Mouse (Mus musculus) urinary bladder, postnatal 14 days (tissue): ENCODE results near the gene Tmem216.
"Not testable (repeated sequence)": the region's sequence is repeated elsewhere in the genome, so short reads cannot be mapped to it uniquely, and the experiment has no call there.

ENCODE experiments used
- DNase-seq: peaks from one replicate; pipeline ENCODE4 v3.0.0; 2021; ENCODE audit warnings: low spot score

Tmem216 gene

DNA sequence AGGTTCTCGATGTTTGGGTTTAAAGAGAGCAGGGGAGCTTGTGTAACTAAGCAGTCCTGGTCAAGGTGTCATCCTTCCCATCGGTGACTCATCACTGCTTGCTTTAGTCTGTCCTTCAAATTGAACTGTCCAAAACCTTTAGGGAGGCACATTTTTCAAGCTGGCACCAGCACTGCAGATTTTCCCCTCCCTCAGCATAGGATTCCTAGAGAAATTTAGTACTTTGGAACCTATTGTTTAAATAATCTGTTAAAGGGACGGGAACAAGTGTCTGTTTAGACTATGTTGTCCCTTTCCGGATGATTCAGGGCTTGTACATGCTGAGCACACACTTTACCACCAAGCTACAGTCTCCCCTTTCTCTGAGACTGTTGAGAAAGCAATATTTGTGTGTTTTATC lies 9.2 kb upstream of the Tmem216 start:
- no peak for DNase-seq

DNA sequence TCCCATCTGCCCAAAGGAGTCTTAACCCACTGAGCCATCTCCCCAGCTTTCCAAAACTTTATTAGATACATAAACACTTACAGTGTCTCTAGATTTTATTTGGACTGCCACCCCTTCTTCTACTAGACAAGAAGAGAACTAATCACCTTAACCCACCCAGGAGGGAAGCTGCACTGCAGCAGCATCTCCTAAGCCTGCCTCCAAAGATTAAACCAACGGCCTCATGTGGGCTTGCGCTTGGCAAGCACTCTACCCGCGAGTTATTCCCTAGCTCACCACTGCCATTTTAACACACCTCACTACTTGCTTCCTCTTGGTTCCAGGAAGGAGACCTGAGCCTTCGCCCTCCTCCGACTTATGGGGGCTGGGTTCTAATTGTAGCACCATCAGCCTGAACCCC lies 8.2 kb upstream of the Tmem216 start:
- no peak for DNase-seq

- no peak for DNase-seq
Measured at GRCm38 (mm10) chr19:10562351-10562750, 6.3 kb upstream of the Tmem216 start.

DNA sequence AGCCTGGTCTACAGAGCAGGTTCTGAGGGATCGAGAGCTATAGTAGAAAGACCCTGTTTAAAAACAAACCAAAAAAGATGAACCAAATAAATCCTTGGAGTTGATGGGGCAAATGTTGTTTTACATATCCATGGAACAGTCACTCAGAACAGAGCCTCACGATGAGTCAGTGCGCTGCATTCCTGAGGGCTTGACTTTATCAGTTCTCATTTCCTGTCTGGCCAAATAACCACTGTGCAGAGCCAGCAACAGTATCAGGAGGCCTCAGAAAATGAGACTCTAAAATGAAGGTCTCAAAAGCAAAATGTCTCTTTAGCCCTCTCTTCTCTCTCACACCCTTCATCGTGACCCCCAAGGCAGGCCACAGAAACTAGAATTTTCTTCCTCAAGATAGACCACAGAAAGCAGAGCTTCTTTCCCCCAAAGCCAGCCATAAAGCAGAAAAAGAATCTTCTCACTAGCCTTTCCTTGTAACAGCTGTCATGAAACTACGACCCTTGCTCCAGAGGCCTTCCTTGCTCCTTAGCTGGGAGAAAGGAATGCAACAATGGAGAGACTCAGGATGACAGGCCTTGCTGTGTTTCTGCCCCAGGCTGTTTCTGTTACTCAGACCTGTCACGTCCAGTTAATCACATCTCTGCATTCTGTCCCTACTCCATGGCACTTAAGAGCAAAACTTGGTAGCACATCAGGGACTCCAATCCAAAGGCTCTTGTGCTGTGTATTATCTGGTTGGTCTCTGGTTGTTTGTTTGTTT lies 5.7 kb upstream of the Tmem216 start:
- peak; percentile 46 for DNase-seq

DNA sequence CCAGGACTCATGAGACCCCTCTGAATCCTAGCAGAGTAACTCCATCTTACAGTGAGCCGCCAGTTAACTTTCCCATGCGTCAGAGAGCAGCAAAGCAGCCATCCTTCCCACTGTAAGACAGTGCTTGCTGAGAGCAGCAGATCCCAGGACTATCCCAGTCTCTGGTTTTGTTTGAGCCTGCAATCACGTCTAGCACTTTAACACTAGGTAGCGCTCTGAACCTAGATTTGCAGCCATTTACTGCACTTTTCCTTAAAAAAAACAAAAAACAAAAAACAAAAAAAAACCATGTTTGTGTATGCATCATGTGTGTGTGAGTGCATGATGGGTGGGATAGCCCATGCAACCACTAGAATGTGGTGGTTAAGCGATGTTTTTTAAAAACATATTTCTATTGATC lies 4.1 kb upstream of the Tmem216 start:
- DNase-seq = no peak

- not testable (repeated sequence) for DNase-seq
Measured at GRCm38 (mm10) chr19:10557837-10558375, 1.9 kb upstream of the Tmem216 start.

GRCm38 (mm10) chr19:10557430-10557829 lies 1.4 kb upstream of the Tmem216 start:
- no peak for DNase-seq

GRCm38 (mm10) chr19:10557001-10557400 lies 963 bp upstream of the Tmem216 start:
- no peak for DNase-seq

DNA sequence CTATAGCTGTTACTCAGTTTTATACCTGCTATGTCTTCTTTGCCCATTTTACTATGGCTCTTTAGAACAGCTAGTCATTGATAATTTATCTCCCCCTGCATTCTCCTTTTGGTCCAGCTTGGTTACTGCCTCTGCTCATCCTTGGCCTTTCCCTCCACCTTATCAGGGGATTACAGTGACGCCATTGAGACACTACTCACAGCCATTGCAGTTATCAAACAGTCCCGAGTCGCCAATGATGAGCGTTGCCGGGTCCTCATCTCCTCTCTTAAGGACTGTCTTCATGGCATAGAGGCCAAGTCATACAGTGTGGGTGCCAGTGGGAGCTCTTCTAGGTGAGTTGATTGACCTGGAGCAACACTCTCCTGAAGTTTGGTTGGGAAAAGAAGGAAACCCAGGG lies 16.6 kb downstream of the Tmem216 start:
- DNase-seq = no peak

DNA sequence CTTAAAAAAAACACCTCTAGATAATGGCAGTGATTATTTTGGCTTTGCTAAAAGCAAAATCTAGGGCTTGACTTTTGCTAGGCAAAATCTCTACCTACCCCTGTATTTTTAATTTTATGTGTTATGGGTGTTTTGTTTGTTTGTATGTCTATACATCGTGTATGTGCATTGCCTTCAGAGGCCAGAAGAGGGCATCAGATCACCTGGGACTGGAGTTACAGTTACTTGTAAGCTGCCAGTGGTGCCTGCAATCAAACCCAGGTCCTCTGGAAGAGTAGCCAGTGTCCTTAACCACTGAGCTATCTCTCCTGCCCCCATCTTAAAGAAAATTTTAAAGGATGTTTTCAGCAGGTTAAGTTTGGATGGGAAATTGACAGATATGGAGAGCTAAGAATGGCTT lies 26.0 kb downstream of the Tmem216 start:
- no peak for DNase-seq

DNA sequence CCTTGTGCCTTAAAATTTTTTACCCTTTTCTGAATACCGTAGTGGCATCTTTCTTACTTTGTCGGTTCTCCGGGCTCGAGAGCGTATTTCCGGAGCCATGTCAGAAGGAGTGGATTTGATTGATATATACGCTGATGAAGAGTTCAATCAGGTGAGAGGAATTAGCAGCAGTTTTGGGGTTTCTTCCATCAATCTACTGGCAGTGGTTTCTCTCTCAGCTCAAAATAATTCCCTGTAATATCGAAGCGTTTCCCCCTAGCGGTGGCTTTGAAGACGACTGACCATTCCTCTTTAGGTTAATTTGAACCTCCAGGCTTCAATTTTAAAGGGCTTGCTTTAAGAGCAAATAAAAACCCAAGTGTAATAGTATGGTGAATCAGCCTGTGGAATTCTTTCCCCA lies 30.1 kb downstream of the Tmem216 start, which contains the start of gene Sdhaf2:
Sdhaf2 (minus strand) TSS at position 233 of the 400 bp plus-strand sequence.
- DNase-seq = peak; percentile 22

GRCm38 (mm10) chr19:10525106-10525901 lies 30.7 kb downstream of the Tmem216 start, which contains the start of gene Cpsf7:
Gene Cpsf7 (plus strand): TSS chr19:10525266.
- DNase-seq = peak; percentile 93

- no peak for DNase-seq
Measured at GRCm38 (mm10) chr19:10524784-10525105, 31.3 kb downstream of the Tmem216 start.

GRCm38 (mm10) chr19:10523483-10524080 lies 32.5 kb downstream of the Tmem216 start:
- DNase-seq = no peak

GRCm38 (mm10) chr19:10521926-10522325 lies 34.1 kb downstream of the Tmem216 start:
- no peak for DNase-seq

GRCm38 (mm10) chr19:10520355-10520754 lies 35.7 kb downstream of the Tmem216 start:
- DNase-seq = no peak

DNA sequence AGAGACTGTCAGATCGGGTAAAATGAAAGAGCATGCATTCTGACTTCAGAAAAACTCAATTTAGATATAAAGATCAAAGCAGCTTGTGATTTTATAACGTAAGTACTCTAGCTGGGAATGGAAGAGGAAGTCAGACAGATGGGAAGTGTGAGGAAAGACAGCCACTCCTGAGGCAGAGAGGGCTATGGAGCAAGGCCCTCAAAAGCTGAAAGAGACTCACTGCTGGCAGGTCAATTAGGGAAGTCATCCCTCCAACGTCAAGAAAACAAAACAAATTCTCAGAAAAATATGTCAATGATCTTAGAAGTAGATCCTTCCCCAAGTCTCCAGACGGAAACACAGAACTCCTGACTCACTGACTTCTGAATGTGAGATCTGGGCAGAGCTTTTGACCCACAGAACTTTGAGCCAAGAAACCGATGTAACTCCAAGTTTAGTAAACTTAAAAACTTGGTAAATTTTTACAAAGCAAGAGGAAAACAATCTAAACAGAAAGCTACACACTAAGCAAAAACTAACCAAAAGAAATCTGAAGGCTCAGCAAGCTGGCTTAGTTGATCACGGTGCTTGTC lies 45.2 kb downstream of the Tmem216 start:
- no peak for DNase-seq

- DNase-seq = peak; percentile 21
Measured at GRCm38 (mm10) chr19:10502571-10502970, 53.5 kb downstream of the Tmem216 start.

- no peak for DNase-seq
Measured at GRCm38 (mm10) chr19:10500581-10500980, 55.5 kb downstream of the Tmem216 start.

DNA sequence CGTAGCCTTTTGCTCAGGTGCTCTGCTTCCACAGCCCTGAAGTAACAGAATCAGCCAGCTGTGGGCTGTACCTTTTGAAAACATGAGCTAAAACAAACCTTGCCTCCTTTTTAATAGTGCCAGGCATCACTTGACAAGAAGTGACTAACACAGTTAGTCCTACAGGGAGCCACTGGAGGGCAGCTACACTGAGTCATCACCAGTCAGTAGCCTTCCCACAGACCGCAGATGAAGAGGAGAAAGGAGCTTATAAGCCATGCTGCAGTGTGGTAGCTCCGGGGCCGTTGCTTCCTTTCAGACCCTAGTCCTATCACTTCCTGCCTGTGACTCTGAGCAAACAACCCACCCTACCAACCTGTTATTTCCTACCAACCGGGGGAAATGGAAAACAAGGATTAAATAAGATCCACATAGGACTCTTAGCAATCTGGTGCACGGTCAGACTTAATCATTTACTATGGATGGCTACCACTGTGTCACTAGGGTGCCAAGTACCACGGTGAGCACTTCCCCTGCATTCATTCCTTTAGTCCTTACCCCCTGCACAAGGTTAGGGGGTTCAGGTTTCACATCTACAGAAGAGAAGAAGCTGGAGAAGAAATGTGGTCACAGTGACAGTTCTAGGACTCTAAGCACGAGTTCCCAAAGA lies 58.4 kb downstream of the Tmem216 start:
- DNase-seq = no peak

- no peak for DNase-seq
Measured at GRCm38 (mm10) chr19:10496976-10497375, 59.1 kb downstream of the Tmem216 start.

DNA sequence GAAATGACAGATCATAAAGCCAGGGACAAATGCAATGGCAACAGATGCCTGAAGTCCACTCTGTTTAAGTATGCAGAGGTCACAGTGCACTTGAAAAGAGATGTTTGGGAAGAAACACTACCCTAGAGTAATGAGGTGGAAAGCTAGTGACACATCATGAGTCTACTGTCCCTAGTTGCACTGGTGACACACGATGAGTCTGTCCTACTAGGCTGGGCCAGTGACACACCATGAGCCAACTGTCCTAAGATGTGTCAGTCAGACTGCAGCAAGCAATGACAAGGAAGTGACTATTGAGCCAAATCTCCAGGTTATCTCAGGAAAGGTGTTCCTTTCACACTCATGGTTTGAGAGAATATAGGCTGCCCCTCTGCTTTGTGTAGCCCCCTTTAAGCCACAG lies 60.4 kb downstream of the Tmem216 start:
- DNase-seq = no peak
